Mouse (Mus musculus) kidney, adult 2 months (tissue): ENCODE data around the gene Metrn.

ENCODE experiments used
- CTCF ChIP-seq: fragments of 200-500 bp; conservative IDR thresholded peaks from 2 replicates; pipeline ENCODE4 v1.5.1; 2011; ENCODE audit warnings: low read depth, mild to moderate bottlenecking, control low read depth, low read length, moderate library complexity, mixed read lengths; ENCODE audit not compliant: insufficient read depth, insufficient read length
- POLR2A ChIP-seq: fragments of 200-500 bp; IDR thresholded peaks from one replicate; pipeline ENCODE4 v1.6.1; 2011; ENCODE audit warnings: low read depth, low read length, control low read depth

- TF ChIP-seq CTCF (no peak), POLR2A (no peak)
Measured at GRCm38 (mm10) chr17:25791843-25792527, 5.0 kb downstream of the Metrn start.
